Mouse (Mus musculus): ENCODE measurements at regions not wholly inside any gene's neighbourhood (a gene's known extent, or its start where the extent isn't known, plus 50 kb on each side); places are given as distances from the start of the nearest gene placed in this dataset.

DNA sequence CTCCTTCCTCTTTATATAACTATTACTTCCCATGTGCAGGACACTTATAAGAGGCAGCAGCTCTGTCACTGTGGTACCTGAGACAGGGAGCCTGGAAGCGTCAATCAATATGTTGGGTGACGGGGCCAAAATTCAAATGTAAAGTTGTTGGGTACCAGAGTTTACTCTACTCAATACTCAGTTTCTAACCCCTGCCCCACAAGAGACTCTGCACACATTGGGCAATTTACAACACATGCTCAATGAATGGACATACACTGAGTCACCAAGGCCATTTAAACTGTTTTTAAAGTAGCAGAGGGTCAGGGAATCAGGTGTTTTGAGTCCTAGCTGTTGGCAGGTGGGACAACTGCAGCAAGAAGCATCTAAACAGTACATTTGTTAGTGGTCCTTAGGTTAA is 176.4 kb upstream of the Sall1 start:
- DNase-seq (ENCODE audit: low spot score in 2 of 2), result no peak

DNA sequence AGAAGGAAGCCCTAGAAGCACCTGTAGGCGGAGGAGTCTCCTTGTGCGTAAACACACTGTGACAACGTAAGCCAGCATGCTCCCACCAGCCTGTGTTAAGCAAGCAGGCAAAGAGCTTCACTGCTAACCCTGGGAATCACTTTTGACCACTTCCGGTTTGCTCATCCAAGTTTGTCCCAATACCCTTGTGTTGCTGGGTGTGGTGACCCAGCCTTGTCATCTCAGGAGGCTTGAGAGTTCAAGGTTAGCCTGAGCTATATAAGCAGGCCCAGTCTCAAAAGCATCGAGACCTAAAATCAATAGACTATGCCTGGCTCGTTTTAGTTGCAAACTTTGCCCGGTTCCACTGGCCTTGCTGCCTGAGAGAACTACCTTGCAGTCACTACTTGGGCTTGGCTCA is 175.2 kb upstream of the Sall1 start:
- no peak for DNase-seq (ENCODE audit: low spot score in 2 of 2)

DNA sequence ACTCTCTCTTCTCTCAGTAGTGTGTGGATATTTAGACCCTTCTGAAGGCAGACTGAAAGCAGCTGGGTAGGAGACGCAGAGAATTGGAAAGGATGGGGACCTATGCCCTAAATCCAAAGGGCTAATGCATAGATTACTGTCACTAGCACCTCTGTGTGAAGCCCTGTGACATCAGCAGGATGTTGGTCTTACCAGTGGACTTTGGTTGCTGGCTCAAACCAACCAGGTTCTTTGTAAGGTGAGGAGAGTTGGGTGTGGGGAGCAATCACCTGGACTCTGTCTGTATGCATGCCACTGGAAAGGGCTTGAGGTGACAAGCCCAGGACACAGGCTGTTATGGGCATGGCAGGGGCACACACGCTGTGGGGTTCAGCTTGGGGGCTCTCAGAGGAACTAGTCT is 173.7 kb upstream of the Sall1 start:
- no peak for DNase-seq (ENCODE audit: low spot score in 2 of 2)

DNA sequence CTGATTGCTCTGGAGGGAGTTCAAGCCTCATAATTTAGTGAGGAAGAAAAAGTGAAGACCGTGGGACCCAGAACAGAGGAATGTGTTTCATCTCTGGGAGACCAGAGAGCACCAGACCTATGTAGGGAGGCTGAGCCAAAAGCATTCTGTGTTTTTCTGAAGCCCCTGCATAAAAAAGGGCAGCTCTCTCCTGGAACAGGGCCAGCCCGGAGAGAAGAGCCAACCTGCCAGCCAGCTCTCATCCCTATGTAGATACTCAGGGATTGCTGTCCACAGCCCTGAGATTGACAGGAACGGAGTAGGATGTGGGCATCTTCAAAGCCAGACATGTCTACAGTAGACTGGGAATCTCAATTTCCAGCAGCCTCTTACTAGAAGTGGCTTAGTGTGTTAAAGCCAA is 168.0 kb upstream of the Sall1 start:
- DNase-seq (ENCODE audit: low spot score in 2 of 2), result no peak

DNA sequence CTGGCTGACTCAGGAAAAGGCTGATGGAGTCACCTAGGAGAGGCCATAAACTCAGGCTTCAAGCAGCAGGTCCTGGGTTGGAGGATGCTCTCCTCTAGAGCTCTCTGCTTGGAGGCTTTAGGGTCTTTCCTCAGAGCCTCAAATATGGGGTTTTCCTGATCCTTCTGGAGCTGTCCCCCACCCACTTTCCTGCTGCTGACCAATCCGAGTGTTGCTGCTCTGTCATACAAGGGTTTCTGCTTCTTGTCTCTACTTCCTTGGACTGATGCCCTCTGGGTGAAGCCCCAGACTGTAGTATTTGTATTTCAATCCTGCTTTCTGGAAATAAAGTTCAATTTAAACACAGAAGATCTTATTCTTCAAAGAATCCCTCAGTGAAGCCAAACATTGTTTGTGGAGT is 166.7 kb upstream of the Sall1 start:
- no peak for DNase-seq (ENCODE audit: low spot score in 2 of 2)

DNA sequence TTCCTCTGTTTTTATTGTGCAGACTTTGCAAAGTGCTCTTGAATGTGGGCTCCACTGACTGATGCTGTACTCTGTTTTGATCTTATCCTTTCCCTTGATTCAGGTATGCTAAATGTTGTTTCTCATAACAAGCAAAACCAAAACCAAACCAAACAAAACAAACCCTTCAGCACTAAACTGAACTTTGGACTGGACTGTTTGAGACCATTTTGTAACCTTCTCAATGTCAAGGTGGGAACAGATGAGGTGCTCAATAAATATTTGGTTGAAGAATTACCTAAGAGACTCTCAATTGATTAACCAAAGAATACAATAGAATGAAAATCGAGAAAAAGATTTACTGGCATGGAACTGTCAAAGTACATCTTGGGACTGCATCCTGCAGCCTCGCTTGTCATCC is 163.9 kb upstream of the Sall1 start:
- no peak for DNase-seq (ENCODE audit: low spot score in 2 of 2)

DNA sequence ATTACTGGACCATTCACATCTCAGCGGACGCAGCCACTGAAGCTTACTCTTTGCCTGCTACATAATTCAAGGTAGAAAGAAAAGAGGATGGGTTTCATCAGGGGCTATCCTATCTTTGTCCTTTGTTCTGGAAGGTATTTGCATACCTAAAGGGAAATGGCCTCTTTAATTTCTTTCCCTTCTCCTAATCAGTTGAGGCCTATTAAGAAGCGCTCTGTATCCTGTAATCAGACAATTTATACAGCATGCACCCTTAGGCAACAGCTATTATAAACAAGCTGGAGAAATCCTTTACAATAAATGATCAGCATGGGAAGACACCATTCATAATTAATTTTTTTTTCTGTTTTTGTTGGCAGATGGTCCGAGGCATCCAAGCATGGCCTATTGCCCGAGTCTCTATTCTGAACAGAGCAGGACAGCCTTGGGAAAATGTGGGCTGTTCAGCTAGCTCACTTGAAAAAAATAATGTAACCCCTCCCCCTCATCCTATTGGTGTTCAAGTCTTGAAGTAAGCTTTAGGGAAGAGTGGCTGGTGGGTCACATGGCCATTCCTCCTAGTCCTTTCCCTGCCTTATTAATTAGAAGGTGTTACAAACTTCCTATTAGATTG is 158.6 kb upstream of the Sall1 start:
- DNase-seq (ENCODE audit: low spot score in 2 of 2), result no peak

DNA sequence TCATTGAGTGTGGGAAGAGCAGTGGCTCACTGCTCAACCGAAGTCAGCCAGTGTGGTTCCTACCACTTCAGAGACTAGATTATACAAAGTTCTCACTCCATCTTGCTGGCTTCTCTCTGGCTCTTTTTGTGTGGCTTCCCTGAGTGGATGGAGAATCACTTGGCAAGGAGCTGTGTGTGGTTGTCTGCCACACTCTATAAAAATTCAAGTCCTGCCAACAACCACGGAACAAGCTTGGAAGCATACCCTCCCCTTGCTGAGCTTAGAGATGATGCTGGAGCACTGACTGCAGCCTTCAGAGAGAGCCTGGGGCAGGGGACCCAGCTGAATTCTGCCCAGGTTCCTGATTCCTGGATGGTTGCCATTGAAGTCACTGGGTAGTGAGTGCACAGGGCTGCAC is 156.3 kb upstream of the Sall1 start:
- no peak for DNase-seq (ENCODE audit: low spot score in 2 of 2)

DNA sequence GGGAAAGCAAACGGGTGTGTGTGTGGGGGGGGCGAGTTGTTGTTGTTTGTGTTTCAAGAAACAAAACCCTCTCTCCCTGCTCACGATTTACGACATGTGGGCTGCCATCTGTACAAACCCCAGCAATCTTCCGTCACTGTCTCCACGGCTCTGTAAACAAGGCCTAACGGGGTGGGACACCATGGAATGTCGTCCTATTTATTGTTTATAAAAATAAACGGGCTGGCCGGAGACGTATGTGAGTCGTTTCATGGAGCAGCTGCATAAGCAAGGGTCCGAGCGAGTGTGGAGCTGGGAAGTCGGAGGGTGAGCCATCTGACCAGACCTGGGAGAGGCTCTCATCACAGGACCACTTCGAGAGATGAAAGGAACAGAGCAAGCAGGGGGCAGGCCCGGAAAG is 141.4 kb upstream of the Sall1 start:
- no peak for DNase-seq (ENCODE audit: low spot score in 2 of 2)

DNA sequence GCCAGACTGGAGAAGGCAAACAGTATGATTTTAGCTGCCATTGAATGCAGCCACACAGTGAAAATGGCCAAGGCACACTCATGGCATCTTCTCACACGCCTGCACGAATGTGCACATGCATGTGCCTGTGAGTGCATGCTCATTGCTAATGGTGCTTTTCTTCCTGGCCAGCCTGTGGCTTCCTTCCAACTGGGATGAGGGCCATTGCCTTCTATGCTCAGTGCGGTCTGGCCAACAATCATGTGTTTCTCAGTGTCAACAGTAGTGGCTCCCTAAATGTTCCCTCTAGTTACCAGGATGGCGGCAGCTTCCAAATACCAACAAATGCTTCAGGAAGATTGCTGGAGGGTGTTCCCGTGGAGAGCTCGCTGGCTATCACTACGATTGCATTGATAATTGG is 131.7 kb upstream of the Sall1 start:
- no peak for DNase-seq (ENCODE audit: low spot score in 2 of 2)

DNA sequence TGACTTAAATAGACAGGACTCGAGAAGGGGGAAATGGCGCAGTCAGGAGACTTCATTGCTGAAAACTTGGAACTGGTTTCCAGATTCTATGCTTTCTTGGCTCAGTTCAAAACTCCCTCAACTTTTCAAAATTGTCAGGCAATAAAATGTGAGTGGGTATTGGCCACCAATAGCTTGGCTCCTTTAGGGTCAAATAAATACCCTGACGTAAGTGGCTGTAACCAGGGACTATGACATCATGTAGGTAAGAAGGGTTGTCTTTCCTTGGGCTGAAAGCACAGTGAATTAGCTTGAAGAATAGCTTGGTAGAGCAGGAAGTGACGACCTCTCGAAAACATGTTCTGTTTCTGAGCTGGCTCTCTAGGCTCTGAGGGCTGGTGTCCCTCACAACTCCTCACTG is 127.6 kb upstream of the Sall1 start:
- DNase-seq (ENCODE audit: low spot score in 2 of 2), result no peak

DNA sequence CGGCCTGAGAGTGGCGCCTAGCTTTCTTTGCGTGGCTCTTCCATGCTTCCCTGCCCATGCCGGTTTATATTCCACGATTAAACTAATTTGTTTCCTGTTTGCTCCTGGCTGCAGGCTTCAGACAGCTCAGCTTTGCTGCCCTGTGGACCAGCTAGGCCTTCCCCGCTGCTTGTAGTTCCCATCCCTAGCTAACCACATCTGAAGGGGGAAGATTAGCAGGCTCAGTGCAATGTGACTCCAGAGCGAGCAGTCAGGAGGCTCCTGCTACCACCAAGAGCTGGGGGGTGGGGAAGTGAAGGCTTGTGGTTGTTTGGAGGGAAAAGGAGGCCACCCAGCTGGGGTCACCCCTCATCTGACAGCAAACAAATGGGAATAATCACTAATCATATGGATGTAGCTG is 125.5 kb upstream of the Sall1 start:
- no peak for DNase-seq (ENCODE audit: low spot score in 2 of 2)

DNA sequence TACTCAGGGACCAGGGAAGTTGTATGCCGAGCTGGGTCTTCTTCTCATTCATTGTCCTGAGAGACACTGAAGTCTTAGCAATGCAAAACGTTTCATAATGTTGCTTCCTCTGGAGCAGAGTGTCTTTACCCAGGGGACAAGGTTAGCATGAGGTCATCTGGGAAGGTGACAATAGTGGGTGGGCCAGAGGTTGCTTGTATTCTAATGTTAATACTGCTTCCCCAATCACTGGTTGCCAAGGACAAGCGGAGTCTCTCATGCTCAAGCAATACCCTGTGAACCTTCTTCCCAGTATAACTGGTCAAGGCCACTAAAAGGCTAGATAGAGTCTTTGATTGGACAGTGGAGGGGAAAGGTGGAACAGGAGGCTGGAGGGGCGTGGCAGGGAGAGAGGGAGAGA is 123.1 kb upstream of the Sall1 start:
- no peak for DNase-seq (ENCODE audit: low spot score in 2 of 2)

DNA sequence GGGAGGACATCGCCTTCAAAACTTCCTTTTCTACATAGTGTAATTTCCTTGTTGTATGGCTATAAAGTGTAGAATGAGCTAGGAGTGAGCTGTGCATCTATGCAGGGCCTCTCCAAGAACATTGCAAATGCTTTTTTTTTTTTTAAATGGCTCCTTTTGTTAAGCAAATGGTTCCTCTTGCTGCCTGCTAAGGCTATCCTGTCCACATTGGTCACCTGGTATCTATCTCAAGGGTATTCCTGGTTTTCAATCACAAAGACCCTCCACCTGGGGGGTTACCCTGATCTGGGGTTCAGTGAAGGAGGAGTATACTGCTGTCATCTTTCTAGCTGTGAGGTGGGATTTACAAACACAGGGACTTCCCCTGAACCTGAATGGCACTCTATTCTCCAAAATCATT is 112.9 kb upstream of the Sall1 start:
- no peak for DNase-seq (ENCODE audit: low spot score in 2 of 2)

DNA sequence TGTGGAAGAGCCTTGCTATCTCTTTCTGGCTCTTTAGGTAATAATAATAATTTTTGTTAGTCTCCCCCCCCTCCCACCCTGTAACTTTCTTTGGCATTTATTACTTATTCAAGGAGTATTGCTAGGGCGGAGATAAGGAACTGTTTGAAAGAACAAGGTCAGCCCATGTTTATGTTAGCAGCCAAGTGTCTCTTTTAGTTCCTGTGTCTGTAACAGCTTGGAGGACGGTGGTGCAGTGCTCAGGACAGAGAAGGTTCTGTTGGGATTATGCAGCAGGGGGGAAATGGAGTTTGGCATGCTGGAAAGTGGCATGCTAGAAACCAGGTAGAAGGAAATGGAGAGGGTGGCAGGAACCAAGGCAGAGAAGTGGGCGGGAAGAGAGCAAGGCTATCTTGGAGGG is 109.6 kb upstream of the Sall1 start:
- no peak for DNase-seq (ENCODE audit: low spot score in 2 of 2)

DNA sequence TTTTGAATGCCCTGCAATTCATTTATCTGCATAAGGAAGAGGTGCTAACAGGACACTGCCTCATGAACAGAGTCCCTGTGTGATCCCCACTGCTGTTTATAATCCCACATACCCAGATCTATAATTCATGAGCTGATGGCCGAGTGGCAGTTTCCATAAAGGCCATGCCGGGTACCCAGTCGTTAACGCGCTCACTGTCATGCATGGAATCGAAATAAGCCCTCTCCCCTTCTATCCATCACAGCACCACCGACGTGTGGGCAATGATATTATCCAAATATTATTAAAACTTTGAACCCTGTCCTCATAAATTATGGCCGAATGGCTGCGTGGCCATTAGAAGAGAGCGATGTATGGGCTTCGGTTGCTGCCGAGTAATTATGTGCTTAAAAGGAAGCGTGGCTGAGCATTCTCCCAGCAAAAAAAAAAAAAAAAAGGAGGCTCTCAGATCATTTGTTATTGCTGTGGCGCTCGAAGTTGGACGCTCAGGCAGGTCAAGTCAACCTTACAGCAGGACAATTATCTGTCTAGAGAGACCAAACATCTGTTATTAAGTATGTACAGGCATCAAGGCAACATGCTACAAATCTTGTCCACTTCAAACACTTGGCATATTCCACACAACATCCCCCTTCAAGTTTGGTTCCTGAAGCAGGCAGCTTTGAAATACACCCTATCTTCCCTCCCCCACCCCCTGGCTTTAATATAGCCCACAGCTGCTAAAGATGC is 109.1 kb upstream of the Sall1 start:
- no peak for DNase-seq (ENCODE audit: low spot score in 2 of 2)

DNA sequence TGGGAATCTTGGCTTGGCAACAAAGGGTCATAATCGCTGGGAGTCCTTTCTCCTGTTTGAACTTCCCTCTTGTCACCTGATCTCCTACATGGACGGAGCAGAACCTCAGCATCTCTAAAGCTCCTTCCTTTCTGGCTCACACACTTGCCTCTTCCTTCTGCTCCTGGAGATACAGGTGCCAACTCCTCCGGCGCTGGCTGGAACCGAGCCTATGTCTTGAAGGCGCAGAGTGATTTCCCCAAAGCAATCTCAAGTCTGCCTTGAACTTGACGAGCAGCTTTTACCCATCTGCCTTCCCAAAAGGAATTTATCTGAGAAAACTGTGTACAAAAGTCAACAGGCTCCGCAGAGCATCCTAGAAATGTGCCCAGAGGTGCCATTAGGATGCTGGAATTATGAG is 108.4 kb upstream of the Sall1 start:
- DNase-seq (ENCODE audit: low spot score in 2 of 2), result no peak

DNA sequence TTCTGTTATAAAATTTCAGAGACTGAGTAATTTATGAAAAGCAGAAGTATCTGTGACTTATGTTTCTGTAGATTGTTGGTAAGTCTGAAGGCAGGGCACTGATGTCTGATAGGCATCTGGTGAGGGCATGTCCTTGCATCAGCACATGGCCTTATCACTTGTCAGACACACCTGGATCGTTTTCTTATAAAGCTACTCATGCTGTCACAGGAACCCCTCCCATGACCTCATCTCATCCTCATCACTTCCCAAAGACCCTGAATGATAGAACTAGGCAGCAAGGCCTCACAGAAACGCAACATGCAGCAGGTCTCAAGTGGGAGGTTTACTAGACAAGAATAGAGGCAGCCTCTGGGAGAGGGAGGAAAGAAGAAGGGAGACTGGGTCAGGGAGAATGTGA is 107.0 kb upstream of the Sall1 start:
- no peak for DNase-seq (ENCODE audit: low spot score in 2 of 2)

DNA sequence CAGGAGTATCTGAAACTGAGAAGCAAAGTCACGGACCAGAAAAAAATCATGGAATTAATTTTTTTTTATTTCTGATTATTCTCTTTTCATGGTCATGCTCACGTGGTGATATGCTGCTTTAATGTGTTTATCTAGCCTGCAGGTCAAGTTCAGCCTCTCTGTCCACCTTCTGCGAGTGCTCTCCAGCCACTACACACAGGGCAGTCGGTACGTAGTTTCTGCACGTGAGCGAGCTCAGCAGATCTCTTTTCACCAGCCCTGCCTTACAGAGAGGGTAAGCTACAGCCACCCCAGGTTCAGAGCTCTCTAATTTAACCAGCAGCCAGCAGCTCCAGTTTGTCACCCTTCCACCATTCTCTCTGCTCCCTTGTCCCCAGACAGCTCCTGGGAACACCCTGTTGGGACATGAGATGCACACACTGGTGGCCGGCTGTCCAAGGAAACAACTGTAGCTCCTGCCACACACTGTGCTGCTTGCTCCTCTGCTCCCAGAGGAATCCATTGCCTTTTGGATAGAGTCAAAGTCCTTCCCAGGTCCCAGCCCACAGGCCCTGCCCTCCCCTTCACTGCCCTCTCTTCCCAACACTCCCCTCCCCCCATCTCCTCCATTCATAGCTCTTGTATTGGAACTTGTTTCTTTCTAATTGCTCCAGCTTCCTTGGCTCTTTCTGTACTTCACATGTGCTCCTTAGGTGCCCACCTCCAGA is 97.7 kb upstream of the Sall1 start:
- no peak for DNase-seq (ENCODE audit: low spot score in 2 of 2)

DNA sequence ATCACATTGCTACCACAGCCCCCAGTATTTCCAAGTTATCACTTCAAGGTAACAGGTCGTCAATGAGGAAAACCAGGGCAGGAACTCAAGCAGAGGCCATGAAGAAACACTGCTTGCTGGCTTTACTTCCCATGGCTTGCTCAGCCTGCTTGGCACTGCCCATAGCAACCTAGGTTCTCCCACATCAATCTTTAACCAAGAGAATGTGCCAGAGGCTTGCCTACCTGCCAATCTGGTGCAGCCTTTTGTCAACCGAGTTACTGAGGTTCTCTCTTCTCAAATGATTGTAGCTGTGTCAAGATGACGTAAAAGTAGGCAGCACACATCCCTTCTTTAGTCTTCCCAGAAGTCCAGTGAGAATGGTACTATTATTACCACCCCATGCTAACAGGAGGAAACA is 95.9 kb upstream of the Sall1 start:
- DNase-seq (ENCODE audit: low spot score in 2 of 2), result no peak

DNA sequence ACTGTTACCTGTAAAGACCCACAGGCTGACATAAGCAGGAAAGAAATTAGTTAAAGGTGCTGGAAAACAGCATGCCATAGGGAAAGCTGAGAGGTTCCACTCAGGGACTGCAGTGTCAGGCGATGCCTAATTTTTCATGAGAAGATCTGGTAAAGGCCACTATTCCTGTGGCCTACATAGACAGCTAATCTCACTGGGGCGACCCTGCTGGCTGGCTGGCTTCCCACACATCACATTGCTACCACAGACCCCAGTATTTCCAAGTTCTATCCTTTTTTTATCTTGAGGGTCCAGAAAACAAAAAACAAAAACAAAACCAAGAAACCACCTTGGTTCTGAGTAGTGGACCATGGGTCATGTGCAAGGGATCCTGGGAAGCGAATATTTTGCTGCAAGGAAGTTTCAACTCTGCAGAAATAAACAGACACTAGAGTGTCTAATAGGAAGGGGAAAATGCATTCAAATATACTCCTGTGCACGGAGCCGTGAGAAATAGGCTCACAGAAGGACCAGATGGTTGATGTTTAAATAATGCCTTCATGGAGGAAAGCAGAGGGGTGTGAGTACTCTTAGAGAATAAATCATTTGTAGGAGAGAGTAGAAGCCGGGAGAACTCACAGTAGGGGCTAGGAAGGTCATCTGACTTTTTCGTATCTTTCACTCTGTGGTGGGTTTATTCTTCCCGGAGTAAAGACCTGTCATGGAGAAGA is 94.6 kb upstream of the Sall1 start:
- no peak for DNase-seq (ENCODE audit: low spot score in 2 of 2)
